Mouse (Mus musculus): ENCODE data around the gene Gnmt. TPM values are rescaled to one million over a fixed set of nuclear protein-coding genes. Genes with fewer than 3 reads are reported as not detected.

Gene Gnmt
- total RNA-seq, 1 experiment from 2014 or later: 1.3 TPM

- no peak for ATAC-seq (ENCODE audit: extremely low read depth, insufficient number of reproducible peaks, low FRiP score, poor library complexity, severe bottlenecking)
Measured at GRCm38 (mm10) chr17:46679843-46680759, 48.9 kb downstream of the Gnmt start.

GRCm38 (mm10) chr17:46678911-46679310 is 50.1 kb downstream of the Gnmt start:
- ATAC-seq (ENCODE audit: extremely low read depth, insufficient number of reproducible peaks, low FRiP score, poor library complexity, severe bottlenecking): no peak

DNA sequence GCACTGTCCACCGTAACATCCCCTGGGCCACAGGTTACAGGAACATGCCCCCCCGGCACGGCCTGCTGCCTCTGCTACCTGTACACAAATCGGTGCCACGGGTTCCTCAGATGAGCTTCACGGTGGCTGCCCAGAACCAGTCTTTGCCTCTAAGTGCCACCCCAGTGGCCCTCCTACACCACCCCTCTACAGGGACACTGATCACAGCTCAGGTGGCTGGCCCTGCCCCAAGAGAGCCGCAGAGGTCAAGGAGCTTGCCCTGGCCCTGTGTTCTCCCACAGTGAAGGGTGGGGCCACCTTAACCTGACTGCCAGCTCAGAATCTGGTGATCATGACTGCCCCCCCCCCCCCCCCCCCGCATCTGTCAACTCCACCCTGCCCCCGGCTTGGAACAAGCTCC is 50.6 kb downstream of the Gnmt start, which contains the start of gene Mea1:
TSS of gene Mea1 (plus strand) at position 378 of the 400 bp plus-strand sequence.
- ATAC-seq (ENCODE audit: extremely low read depth, insufficient number of reproducible peaks, low FRiP score, poor library complexity, severe bottlenecking): no peak

Other genes with a start within 250 kb of the Gnmt start
- gene Ttbk1, start 241.5 kb downstream of the Gnmt start, total RNA-seq (2017): 2.2 and 2.3 TPM in 2 replicates
- not detected in 2 replicates for gene Dnph1, start 232.5 kb downstream of the Gnmt start, total RNA-seq (2017)
- gene Cul9, start 182.8 kb downstream of the Gnmt start, total RNA-seq (2017): 5.5 and 7.9 TPM in 2 replicates
- 30.5 and 37.6 TPM in 2 replicates for gene Srf, start 173.0 kb downstream of the Gnmt start, total RNA-seq (2017)
- gene Ptk7, start 99.7 kb downstream of the Gnmt start, total RNA-seq (2017): not detected in 2 replicates
- gene Klc4, start 83.1 kb downstream of the Gnmt start, total RNA-seq (2017): 30.7 and 31.0 TPM in 2 replicates
- 27.3 and 37.8 TPM in 2 replicates for gene Mrpl2, start 82.9 kb downstream of the Gnmt start, total RNA-seq (2017)
- 5.2 and 7.9 TPM in 2 replicates for gene Cul7, start 78.8 kb downstream of the Gnmt start, total RNA-seq (2017)
- 33.6 and 34.3 TPM in 2 replicates for gene Rrp36, start 54.8 kb downstream of the Gnmt start, total RNA-seq (2017)
- 62.5 and 68.0 TPM in 2 replicates for gene Mea1, start 50.4 kb downstream of the Gnmt start, total RNA-seq (2017)
- 26.7 and 26.9 TPM in 2 replicates for gene Klhdc3, start 48.3 kb downstream of the Gnmt start, total RNA-seq (2017)
- 28.6 and 32.7 TPM in 2 replicates for gene Ppp2r5d, start 24.1 kb downstream of the Gnmt start, total RNA-seq (2017)
- gene Pex6, start 17.7 kb downstream of the Gnmt start, total RNA-seq (2017): 16.5 and 17.7 TPM in 2 replicates
- 104 and 105 TPM in 2 replicates for gene Cnpy3, start 23.0 kb upstream of the Gnmt start, total RNA-seq (2017)
- gene Ptcra, start 34.5 kb upstream of the Gnmt start, total RNA-seq (2017): 0.35 and 0.74 TPM in 2 replicates
- 4.8 and 5.6 TPM in 2 replicates for gene 2310039H08Rik, start 43.5 kb upstream of the Gnmt start, total RNA-seq (2017)
- gene Rpl7l1, start 53.5 kb upstream of the Gnmt start, total RNA-seq (2017): 61.3 and 62.4 TPM in 2 replicates
- gene Bicral, start 129.3 kb upstream of the Gnmt start, total RNA-seq (2017): 41.3 and 43.6 TPM in 2 replicates
- gene Tbcc, start 161.5 kb upstream of the Gnmt start, total RNA-seq (2017): 14.8 and 20.4 TPM in 2 replicates
- not detected in 2 replicates for gene Prph2, start 181.3 kb upstream of the Gnmt start, total RNA-seq (2017)

All from neutrophil, adult 5-6 weeks (primary cell).